Mouse (Mus musculus) thymus, postnatal 14 days (tissue): ENCODE results near the gene Map4k1.
"Not testable (repeated sequence)": the region's sequence is repeated elsewhere in the genome, so short reads cannot be mapped to it uniquely, and the experiment has no call there.

Experiments used
- DNase-seq: peaks from one replicate; pipeline ENCODE4 v3.0.0; 2021

Gene Map4k1

DNA sequence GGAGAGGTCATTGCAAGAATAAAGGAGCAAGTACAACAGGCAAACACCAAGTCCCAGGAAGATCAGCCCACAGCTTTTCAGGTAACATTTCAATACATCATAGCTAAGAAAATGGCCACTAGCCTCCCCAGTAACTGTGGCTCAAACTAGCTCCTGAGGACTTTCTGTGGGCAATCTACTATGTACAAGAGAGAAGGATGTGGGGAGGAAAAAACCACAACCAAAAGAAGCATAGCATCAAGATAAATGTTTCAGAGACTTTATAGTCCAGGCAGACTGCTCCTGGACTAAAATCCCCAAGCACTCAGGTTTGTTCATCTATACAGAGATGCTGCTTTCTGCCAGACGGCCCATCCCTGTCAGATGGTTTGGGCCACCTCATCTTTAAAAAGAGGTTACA, 25.6 kb upstream of the Map4k1 start:
- no peak for DNase-seq

DNA sequence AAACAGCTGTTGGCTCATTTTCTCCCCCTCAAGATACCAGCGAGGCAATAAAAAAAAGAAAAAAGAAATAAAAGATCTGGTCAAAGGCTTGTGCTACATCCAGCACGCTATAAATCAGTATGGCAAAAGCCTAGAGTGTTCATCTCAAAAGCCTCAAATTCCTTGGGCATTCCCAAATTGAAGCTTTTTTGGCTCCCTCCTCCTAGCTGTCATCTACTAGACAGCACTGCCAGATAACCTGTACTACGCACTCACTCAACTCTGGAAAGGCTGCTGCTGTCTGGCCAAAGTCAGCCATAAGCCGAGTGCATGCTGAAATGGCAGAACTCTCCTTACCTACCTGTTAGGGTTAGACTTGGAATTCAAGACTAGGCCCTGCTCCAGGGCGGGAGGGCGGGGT, 24.6 kb upstream of the Map4k1 start:
- DNase-seq = no peak

DNA sequence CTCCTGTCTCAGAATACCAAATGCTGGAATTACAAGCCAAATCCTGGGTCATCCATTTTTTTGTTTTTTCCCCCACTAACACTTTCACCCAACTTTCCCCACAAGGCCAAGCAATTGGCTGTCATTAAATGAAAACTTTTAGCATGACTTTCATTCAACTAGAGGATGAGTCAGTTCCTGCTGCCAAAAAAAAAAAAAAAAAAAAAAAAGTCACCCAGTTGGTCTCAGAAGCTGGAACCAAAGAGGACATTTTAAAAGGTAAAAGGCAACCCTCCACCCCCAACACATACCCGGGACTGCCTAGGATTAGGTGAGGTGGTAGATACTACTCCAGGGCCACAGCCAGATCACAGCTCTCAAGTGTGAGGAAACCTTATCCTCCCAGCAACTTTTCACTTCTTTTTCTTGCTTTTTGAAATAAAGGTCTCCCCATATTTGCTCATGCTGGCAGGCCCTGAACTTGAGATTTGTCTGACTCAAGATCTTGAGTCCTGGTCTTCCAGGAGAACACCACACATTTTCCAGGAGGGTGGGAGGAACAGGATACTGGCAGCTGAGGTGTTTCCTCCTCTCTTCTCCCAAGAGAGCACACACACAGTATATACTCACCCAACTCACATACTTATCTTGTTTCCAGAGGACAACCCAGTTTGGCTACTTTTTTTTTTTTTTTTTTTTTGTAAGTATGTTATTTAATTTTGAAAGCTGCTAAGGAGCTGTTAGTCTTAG, 23.7 kb upstream of the Map4k1 start:
- DNase-seq = no peak

DNA sequence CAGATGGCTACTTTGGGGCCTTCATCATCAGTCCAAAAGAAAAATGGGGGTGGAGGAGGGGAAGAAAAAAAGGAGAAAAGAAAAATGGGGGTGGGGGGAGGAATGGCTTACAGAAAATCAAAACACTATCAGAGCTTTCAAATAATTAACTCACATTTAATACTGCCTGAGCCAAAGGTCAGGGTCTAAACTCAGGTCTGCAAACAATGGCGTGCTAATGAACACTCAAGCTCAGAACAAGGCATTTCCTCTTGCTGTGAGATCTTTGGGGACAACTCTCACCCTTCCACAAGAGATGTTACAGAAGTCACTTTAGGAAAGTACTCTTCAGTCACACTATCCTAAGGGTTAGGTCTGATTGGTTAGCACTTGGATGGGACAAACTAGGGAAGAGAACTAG, 23.1 kb upstream of the Map4k1 start:
- no peak for DNase-seq

GRCm38 (mm10) chr7:28959505-28960045, 22.3 kb upstream of the Map4k1 start:
- DNase-seq = no peak

- DNase-seq = no peak
Measured at GRCm38 (mm10) chr7:28960354-28961046, 21.4 kb upstream of the Map4k1 start.

GRCm38 (mm10) chr7:28961584-28961926, 20.3 kb upstream of the Map4k1 start:
- DNase-seq = no peak

GRCm38 (mm10) chr7:28961927-28962670, 19.8 kb upstream of the Map4k1 start, which contains the start of gene Actn4:
Actn4 (minus strand) TSS chr7:28962340.
- peak; percentile 100 for DNase-seq

GRCm38 (mm10) chr7:28963399-28963923, 18.4 kb upstream of the Map4k1 start:
- no peak for DNase-seq

- no peak for DNase-seq
Measured at GRCm38 (mm10) chr7:28965346-28965840, 16.5 kb upstream of the Map4k1 start.

DNA sequence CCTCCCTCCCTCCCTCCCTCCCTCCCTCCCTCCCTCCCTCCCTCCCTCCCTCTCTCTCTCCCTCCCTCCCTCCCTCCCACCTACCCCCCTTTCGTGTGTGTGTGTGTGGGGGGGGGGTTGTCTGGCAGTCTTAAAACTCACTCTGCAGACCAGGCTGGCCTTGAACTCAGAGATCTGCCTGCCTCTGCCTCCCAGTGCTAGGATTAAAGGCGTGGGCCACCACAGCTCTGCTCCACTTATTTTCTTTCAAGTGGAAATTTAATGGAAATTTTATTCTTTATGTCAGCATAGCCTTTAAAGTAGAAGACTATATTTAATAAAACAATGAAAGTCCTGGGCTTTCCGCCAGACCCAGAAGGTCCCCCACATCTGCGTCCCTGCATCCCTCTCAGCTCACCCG, 15.7 kb upstream of the Map4k1 start:
- DNase-seq = no peak

GRCm38 (mm10) chr7:28966751-28967505, 14.9 kb upstream of the Map4k1 start:
- DNase-seq = no peak

- not testable (repeated sequence) for DNase-seq
Measured at GRCm38 (mm10) chr7:28968120-28968519, 13.7 kb upstream of the Map4k1 start.

DNA sequence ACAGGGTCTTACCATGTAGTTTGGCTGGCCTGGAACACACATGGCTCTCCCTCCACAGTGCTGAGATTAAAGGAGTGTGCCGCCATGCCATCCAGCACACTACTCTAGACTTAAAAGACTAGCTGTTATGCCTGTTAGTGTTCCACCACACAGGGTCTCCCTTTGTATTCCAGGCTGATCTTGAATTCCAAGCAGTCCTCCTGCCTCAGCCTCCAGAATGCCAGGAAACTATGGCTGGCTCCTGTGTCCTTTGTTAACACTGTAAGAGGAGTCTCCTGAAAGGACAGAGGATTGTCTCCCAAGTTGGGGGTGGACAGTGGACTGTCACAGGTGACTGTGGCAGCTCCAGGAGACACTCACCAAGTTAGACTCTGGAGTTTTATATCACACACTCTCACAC, 12.6 kb upstream of the Map4k1 start:
- DNase-seq = no peak

DNA sequence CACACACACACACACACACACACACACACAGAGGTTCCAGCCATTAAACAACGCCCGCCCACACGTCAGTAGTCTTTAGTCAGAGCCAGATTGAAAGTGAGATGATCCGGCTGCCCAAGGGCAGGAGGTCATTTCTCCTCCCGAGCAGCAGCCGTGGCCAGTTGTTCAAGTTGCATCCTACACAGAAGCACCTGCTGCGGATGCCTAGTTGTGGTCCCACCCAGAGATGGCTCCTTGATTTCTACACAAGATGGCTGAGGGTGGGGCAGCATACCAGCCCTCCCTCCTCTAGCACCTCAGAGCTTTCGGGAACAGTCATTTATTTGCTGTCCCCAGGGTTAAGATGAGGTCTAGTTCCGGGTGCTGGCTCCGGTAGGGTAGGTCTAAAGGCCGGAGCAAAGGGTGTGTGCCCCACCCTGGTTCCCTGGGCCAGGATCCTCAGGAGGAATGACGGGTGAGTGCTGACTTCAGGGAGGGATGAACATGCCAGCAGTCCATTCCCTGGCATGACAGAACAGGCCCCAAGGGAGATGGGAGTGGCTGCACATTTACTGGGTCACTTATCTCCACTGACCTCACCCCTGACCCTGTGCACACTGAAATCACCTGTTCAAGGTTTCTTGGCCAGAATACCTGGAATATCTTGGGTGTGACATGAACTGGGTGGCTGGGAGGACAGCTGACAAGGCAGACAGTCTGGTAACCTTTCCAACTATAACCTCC, 12.0 kb upstream of the Map4k1 start:
- no peak for DNase-seq

DNA sequence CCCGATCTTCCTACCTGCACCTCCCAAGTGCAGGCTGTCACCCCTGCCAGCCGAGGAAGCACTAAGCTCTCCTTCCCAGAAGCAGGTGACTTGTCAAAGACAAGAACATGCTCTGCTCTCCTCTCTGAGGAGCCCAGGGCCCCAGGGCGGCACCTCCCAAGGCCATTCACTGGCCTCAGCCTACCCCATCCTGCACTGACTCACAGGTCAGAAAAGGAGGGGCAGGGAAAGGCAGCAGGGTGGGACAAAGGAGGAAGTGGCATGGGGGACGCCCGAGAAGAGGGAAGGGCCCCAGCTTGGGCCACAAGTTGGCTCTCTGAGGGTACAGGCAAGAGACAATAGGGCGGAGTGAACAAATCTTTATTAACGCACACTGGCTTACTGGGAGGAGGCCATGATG, 10.8 kb upstream of the Map4k1 start:
- DNase-seq = no peak

- DNase-seq = no peak
Measured at GRCm38 (mm10) chr7:28971770-28972269, 10.0 kb upstream of the Map4k1 start.

GRCm38 (mm10) chr7:28972542-28972985, 9.3 kb upstream of the Map4k1 start:
- peak; percentile 84 for DNase-seq

DNA sequence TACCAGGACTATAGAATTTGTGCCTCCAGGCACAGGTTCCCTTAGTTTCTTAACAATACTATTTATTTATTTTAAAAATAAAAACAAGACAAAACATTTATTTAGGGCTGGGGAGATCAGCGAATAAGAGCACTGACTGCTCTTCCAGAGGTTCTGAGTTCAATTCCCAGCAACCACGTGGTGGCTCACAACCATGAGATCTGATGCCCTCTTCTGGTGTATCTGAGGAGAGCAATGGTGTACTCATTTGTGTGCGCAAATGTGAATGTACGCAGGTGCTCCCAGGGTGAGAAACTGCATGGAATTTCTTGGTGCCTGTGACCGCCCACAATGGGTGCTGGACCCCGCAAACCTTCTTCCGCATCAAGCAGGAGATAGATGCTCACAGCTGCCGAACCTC, 8.8 kb upstream of the Map4k1 start:
- DNase-seq = peak; percentile 32

DNA sequence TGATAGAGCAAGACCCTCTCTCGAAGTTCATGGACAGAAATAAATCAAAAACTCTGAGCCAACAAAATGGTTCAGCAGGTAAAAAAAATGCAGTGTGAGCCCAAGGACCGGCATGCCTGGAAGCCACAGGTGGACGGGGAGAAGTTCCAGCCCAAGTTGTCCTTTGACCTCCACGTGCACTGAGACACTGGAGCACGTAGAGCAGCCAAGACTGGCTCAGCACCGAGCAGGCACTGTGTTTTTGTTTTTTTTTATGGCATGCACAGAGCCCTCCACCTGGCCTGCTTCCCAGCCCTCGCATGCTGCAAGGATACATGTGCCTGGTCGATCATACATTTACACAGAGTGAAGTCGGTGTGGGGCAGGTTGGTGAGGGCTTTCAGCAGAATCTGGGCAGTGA, 4.3 kb upstream of the Map4k1 start:
- no peak for DNase-seq

DNA sequence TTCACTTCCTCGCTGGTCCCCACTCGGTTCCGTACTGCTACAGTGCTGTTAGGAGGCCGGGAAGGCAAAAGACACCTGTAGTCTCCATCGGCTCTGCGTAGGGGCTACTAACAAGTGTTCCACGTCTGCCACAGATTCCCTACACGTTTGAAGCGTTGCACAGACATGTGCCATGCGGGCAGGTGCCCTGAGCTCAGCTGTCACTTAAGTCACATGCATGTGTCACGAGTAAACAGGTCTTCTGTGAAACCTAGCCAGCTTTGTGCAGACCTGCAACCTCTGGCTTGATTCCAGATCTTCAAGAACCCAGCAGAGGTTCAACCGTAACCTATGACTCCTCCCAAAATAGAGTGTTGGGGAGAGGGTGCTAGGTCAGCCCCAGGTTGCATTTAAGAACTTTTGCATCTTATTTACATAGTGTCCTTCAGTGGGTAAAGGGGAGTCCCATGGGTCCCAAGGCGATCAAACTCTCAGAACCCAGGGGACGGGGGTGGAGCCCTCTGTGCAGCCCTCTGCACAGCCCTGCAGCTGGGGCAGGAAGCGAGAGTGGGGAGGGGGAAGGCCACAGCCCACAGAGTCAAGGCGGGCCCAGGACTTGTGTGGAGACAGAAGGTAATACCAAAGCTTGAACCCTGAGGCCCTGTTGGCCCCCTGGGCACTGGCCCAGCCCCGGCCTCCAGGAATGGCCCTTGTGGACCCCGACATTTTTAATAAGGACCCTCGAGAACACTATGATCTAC, 594 bp downstream of the Map4k1 start:
- DNase-seq = peak; percentile 93
